Mouse (Mus musculus): ENCODE results near the gene Mta3. TPM values are rescaled to one million over a fixed set of nuclear protein-coding genes. Genes with fewer than 3 reads are reported as not detected.
A peak's percentile ranks its signal among the peaks of the same experiment; 100 is the strongest.

Gene Mta3
- polyA plus RNA-seq, 1 experiment: 40.1 TPM

DNA sequence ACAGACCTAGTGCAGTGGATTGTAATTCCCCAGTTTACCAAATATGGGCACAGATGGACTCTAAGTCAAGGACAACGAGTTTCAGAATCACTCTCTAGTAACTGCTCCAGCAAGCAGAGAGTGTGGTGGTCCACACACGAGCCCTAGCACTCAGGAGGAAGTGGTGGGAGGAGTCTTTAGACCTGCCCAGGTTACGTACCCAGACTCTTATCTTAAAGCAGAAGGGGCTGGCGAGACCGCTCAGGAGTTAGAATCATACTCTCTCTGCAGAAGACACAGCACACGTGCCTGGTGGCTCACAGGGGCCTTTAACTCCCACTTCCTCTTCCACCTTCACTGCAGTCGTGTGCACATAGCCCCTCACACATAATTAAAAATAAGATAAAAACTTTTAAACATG lies 101.4 kb downstream of the Mta3 start:
- Histone ChIP-seq H3K4me3 (ENCODE audit: low read depth, low read length) (no peak overlapping the region), H3K27me3 (ENCODE audit: control insufficient read depth, insufficient read depth, low read length) (no peaks in the 10 kb centered on the region), H3K4me1 (ENCODE audit: control insufficient read depth, insufficient read depth, insufficient read length, low read length) (no peaks in the 10 kb centered on the region; the same call in 1 of the 2 replicates), H3K27ac (ENCODE audit: insufficient read depth, low read depth, low read length) (no peak overlapping the region), H3K36me3 (ENCODE audit: control insufficient read depth, insufficient read depth, low read length) (peaks cover 32% of the 10 kb centered on the region)
- 77% methylated on average over 7 of the region's 7 CpGs for WGBS
- TF ChIP-seq CTCF (IDR thresholded peaks at IDR 0.05; ENCODE audit: extremely low read depth, insufficient read length, insufficient replicate concordance, low read depth, low read length) (no peak), POLR2A (IDR thresholded peaks at IDR 0.05; ENCODE audit: low read depth, low read length) (no peak)

DNA sequence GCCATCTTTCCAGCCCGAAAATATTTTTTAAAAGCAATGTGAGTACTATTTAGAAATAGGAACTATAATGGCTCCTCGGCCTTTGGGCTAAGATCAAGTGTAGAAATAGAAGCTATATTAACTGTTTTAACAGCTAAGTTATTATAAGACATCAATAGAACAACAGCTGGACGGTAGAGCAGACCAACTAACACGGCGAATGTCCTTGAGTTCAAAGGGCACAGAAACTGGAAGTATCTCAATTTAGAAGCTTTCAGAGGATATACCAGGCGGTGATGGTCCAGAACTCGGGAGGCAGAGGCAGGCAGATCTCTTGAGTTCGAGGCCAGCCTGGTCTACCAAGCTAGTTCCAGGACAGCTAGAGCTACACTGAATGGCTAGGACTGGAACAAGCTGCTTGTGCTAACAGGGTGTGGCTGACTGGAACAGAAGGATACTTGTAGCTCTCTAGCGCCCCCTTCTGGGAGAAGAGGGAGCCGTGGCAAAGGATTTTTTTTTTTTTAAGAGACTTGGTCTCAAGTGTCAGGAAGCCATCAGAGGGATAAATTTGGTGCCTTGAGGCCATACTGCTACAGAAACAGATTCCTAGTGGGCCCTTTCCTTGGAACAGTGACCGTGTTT lies 101.9 kb downstream of the Mta3 start:
- Histone ChIP-seq H3K27me3 (ENCODE audit: control insufficient read depth, insufficient read depth, low read length) (no peaks in the 10 kb centered on the region), H3K27ac (ENCODE audit: insufficient read depth, low read depth, low read length) (no peak overlapping the region), H3K4me1 (ENCODE audit: control insufficient read depth, insufficient read depth, insufficient read length, low read length) (no peaks in the 10 kb centered on the region; the same call in 1 of the 2 replicates), H3K4me3 (ENCODE audit: low read depth, low read length) (no peak overlapping the region), H3K36me3 (ENCODE audit: control insufficient read depth, insufficient read depth, low read length) (peaks cover 36% of the 10 kb centered on the region)
- TF ChIP-seq CTCF (IDR thresholded peaks at IDR 0.05; ENCODE audit: extremely low read depth, insufficient read length, insufficient replicate concordance, low read depth, low read length): peak; percentile 70; the same call in 1 of the 2 replicates
- TF ChIP-seq POLR2A (IDR thresholded peaks at IDR 0.05; ENCODE audit: low read depth, low read length): no peak
- 78% methylated on average over 11 of the region's 11 CpGs for WGBS

DNA sequence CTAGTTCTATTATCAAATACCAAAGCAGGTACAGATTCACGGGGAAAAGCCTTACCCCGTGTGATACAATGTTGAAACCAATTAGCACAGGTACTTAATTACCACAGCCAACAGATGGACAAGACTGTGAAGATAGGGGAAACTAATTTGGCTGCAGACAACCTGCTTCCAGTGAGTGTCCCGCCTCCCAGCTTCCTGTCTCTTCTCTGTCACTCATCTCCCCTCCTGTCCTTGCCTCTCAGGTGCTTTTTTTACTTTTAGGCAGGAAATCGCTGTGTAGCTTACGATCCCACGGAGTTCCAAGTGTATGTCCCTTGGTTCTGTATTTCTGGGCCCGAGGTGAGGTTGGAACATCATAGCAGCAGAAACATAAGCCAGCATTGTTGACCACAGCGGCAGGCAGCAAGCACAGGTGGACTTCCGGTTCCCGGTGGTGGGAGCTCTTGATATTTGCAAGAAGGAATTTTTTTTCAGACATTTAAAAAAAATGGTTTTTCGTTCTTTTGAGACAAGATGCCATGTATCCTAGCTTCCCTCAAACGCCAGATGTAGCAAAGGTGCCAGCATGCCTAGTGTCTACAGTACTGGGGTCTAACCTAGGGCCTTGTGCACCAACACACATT lies 102.6 kb downstream of the Mta3 start:
- H3K4me1 ChIP-seq (ENCODE audit: control insufficient read depth, insufficient read depth, insufficient read length, low read length): no peaks in the 10 kb centered on the region; the same call in 1 of the 2 replicates
- H3K36me3 ChIP-seq (ENCODE audit: control insufficient read depth, insufficient read depth, low read length): peaks cover 36% of the 10 kb centered on the region
- no peaks in the 10 kb centered on the region for H3K27me3 ChIP-seq (ENCODE audit: control insufficient read depth, insufficient read depth, low read length)
- no peak overlapping the region for H3K4me3 ChIP-seq (ENCODE audit: low read depth, low read length)
- WGBS: 92% methylated on average over 12 of the region's 12 CpGs
- TF ChIP-seq CTCF (IDR thresholded peaks at IDR 0.05; ENCODE audit: extremely low read depth, insufficient read length, insufficient replicate concordance, low read depth, low read length): no peak
- no peak for TF ChIP-seq POLR2A (IDR thresholded peaks at IDR 0.05; ENCODE audit: low read depth, low read length)
- H3K27ac ChIP-seq (ENCODE audit: insufficient read depth, low read depth, low read length): no peak overlapping the region

DNA sequence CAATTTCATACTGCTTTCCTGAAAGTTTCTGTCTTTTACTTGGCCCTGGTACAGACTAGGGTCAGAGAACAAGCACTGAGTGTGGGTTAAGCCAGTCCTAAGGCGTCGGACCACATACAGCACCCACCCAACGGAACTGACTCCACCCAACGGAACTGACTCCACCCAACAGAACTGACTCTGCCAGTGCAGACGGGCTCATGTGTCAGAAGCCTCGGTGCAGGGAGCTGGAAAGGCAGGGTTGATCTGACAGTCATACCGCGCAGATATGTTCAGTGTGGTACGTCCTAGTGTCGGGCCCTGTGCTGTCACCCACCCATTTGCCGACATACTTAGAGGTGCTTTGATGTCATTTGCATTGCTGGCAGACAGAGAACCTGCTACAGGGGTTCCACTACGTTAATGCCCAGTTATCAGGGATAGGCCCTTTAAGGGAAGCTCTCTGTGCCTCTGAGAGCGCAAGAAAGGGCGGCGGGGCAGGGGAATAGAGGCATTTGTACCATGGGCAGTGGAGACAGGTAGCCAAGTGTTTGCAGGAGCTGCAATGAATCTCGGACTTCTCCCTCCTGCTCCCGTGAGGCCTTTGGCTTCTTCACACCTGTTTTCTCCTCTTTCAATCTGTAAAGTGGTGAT lies 103.3 kb downstream of the Mta3 start:
- H3K27me3 ChIP-seq (ENCODE audit: control insufficient read depth, insufficient read depth, low read length): no peaks in the 10 kb centered on the region
- TF ChIP-seq CTCF (IDR thresholded peaks at IDR 0.05; ENCODE audit: extremely low read depth, insufficient read length, insufficient replicate concordance, low read depth, low read length): no peak
- TF ChIP-seq POLR2A (IDR thresholded peaks at IDR 0.05; ENCODE audit: low read depth, low read length): no peak
- 91% methylated on average over 17 of the region's 17 CpGs for WGBS
- peaks cover 33% of the 10 kb centered on the region for H3K36me3 ChIP-seq (ENCODE audit: control insufficient read depth, insufficient read depth, low read length)
- no peak overlapping the region for H3K27ac ChIP-seq (ENCODE audit: insufficient read depth, low read depth, low read length)
- no peak overlapping the region for H3K4me3 ChIP-seq (ENCODE audit: low read depth, low read length)
- H3K4me1 ChIP-seq (ENCODE audit: control insufficient read depth, insufficient read depth, insufficient read length, low read length): no peaks in the 10 kb centered on the region; the same call in 1 of the 2 replicates

DNA sequence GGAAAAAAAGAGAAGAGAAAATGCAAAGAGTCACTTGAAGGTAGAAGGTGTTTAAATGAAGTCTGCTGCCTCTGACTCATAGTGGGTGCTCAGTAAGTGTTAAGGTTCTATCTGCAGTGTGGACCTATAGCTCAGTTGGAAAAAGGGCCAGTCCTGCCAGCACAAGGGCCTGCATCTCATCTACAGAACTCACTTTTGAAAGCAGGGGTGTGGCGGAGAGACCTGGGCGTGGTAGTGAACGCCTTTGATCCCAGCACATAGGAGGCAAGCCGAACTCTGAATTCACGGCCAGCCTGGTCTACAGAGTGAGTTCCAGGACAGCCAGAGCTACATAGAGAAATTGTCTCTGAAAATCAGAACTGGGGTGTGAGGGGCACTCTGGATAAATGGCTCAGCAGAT lies 104.3 kb downstream of the Mta3 start:
- Histone ChIP-seq H3K4me3 (ENCODE audit: low read depth, low read length) (no peak overlapping the region), H3K4me1 (ENCODE audit: control insufficient read depth, insufficient read depth, insufficient read length, low read length) (no peaks in the 10 kb centered on the region; the same call in 1 of the 2 replicates), H3K36me3 (ENCODE audit: control insufficient read depth, insufficient read depth, low read length) (peaks cover 29% of the 10 kb centered on the region), H3K27ac (ENCODE audit: insufficient read depth, low read depth, low read length) (no peak overlapping the region), H3K27me3 (ENCODE audit: control insufficient read depth, insufficient read depth, low read length) (no peaks in the 10 kb centered on the region)
- no peak for TF ChIP-seq POLR2A (IDR thresholded peaks at IDR 0.05; ENCODE audit: low read depth, low read length)
- no peak for TF ChIP-seq CTCF (IDR thresholded peaks at IDR 0.05; ENCODE audit: extremely low read depth, insufficient read length, insufficient replicate concordance, low read depth, low read length)
- WGBS: 52% methylated on average over 5 of the region's 5 CpGs

DNA sequence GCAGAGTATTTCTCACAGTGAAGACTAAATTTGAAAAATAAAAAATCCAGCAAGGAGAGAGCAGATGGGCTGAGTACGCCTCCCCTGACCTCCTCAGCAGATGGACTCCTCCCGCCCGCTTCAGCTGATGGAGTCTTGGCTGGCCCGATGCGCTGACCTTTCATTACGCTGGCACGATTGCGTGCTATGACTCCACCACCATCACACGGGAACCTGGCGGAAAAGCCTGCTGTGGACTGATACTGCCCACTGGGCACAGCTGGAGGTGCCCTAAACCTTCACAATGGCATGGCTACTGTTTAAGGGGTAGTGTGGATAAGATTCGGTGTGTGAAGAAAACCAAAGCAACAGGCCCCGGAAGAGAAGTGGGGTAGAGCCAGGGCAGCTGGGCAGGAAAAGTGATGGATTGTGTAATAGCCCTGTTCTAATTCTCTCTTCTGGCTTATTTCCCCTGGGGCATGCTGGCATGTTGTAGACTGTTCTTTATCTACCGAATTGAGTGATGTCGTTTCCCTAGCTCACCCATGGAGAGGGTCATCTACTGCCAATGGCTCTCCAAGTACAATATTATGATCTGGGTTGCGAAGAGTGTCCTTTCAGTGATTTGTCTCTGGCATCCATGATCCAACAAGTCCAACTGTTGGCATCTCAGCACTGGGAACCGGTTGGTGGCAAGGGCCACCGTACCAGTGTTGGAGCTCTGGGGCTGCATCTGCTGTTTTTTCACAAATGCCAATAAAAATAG lies 106.4 kb downstream of the Mta3 start:
- TF ChIP-seq CTCF (IDR thresholded peaks at IDR 0.05; ENCODE audit: extremely low read depth, insufficient read length, insufficient replicate concordance, low read depth, low read length) (no peak), POLR2A (IDR thresholded peaks at IDR 0.05; ENCODE audit: low read depth, low read length) (no peak)
- Histone ChIP-seq H3K27ac (ENCODE audit: insufficient read depth, low read depth, low read length) (no peak overlapping the region), H3K4me3 (ENCODE audit: low read depth, low read length) (no peak overlapping the region), H3K4me1 (ENCODE audit: control insufficient read depth, insufficient read depth, insufficient read length, low read length) (no peaks in the 10 kb centered on the region), H3K27me3 (ENCODE audit: control insufficient read depth, insufficient read depth, low read length) (no peaks in the 10 kb centered on the region), H3K36me3 (ENCODE audit: control insufficient read depth, insufficient read depth, low read length) (peaks cover 21% of the 10 kb centered on the region)
- 95% methylated on average over 17 of the region's 17 CpGs for WGBS
